Mouse (Mus musculus): Measurements from ENCODE around the gene Nrros.

Nrros gene

GRCm38 (mm10) chr16:32165281-32165821, at the start of gene Nrros:
Nrros (minus strand) TSS chr16:32165594.
- DNase-seq: peak; percentile 59

GRCm38 (mm10) chr16:32214804-32215576, 49.6 kb upstream of the Nrros start:
- no peak for DNase-seq

- no peak for DNase-seq
Observed at GRCm38 (mm10) chr16:32214156-32214555, 48.8 kb upstream of the Nrros start.

GRCm38 (mm10) chr16:32204902-32205301, 39.5 kb upstream of the Nrros start:
- peak; percentile 27 for DNase-seq

- peak; percentile 66 for DNase-seq
Observed at GRCm38 (mm10) chr16:32202681-32203080, 37.3 kb upstream of the Nrros start.

- DNase-seq: no peak
Observed at GRCm38 (mm10) chr16:32201004-32201325, 35.6 kb upstream of the Nrros start.

GRCm38 (mm10) chr16:32200256-32201003, 35.0 kb upstream of the Nrros start:
- peak; percentile 76 for DNase-seq

GRCm38 (mm10) chr16:32190011-32190441, 24.6 kb upstream of the Nrros start:
- peak; percentile 17 for DNase-seq

GRCm38 (mm10) chr16:32189109-32189508, 23.7 kb upstream of the Nrros start:
- DNase-seq: peak; percentile 57

GRCm38 (mm10) chr16:32186056-32186455, 20.7 kb upstream of the Nrros start:
- no peak for DNase-seq

GRCm38 (mm10) chr16:32179333-32179901, 14.0 kb upstream of the Nrros start, which contains the start of gene Bex6:
Bex6 (plus strand) TSS chr16:32179823.
- no peak for DNase-seq

GRCm38 (mm10) chr16:32176896-32177686, 11.7 kb upstream of the Nrros start:
- peak; percentile 44 for DNase-seq

GRCm38 (mm10) chr16:32175029-32175428, 9.6 kb upstream of the Nrros start:
- no peak for DNase-seq

GRCm38 (mm10) chr16:32174340-32175005, 9.1 kb upstream of the Nrros start:
- DNase-seq: no peak

GRCm38 (mm10) chr16:32173401-32173800, 8.0 kb upstream of the Nrros start:
- DNase-seq: no peak

GRCm38 (mm10) chr16:32171031-32171731, 5.8 kb upstream of the Nrros start:
- DNase-seq: no peak

- no peak for DNase-seq
Observed at GRCm38 (mm10) chr16:32167819-32168545, 2.6 kb upstream of the Nrros start.

GRCm38 (mm10) chr16:32164396-32165027, 882 bp downstream of the Nrros start:
- DNase-seq: peak; percentile 45

- DNase-seq: no peak
Observed at GRCm38 (mm10) chr16:32163891-32164290, 1.5 kb downstream of the Nrros start.

- DNase-seq: no peak
Observed at GRCm38 (mm10) chr16:32163392-32163791, 2.0 kb downstream of the Nrros start.
